Mouse (Mus musculus) adrenal gland, postnatal 14 days (tissue): Measurements from ENCODE around the gene Serpina3f. TPM values are rescaled to one million over a fixed set of nuclear protein-coding genes. Genes with fewer than 3 reads are reported as not detected.
"Not testable (repeated sequence)": the region's sequence is repeated elsewhere in the genome, so short reads cannot be mapped to it uniquely, and the experiment has no call there.

Experiments
- DNase-seq: peaks from one replicate; pipeline ENCODE4 v3.0.0; 2021; ENCODE audit warnings: mixed read lengths
- long read RNA-seq, 2 experiments: library from polyadenylated mRNA; stranded (forward); transcript quantifications; one replicate each; pipeline ENCODE4 v2.0.0; 2021
- total RNA-seq: library from RNA; stranded (reverse); gene quantifications from 2 replicates; pipeline ENCODE4 v1.2.3, GENCODE M21; 2021

Serpina3f gene
- total RNA-seq = 0.67 and 2.2 TPM in 2 replicates
- long read RNA-seq, experiment 1 = 0 reads
- long read RNA-seq, experiment 2 = 0 reads

GRCm38 (mm10) chr12:104214445-104214753, at the start of gene Serpina3f:
Gene Serpina3f, plus strand, starts transcription at chr12:104214544.
- no peak for DNase-seq

GRCm38 (mm10) chr12:104174747-104175146, 39.6 kb upstream of the Serpina3f start:
- DNase-seq = peak; percentile 50

GRCm38 (mm10) chr12:104175636-104176035, 38.7 kb upstream of the Serpina3f start:
- no peak for DNase-seq

GRCm38 (mm10) chr12:104178577-104178976, 35.8 kb upstream of the Serpina3f start:
- DNase-seq = no peak

GRCm38 (mm10) chr12:104178987-104179386, 35.4 kb upstream of the Serpina3f start:
- no peak for DNase-seq

- DNase-seq = no peak
Observed at GRCm38 (mm10) chr12:104185046-104185445, 29.3 kb upstream of the Serpina3f start.

GRCm38 (mm10) chr12:104186041-104186581, 28.2 kb upstream of the Serpina3f start:
- no peak for DNase-seq

GRCm38 (mm10) chr12:104189246-104189645, 25.1 kb upstream of the Serpina3f start:
- DNase-seq = no peak

- no peak for DNase-seq
Observed at GRCm38 (mm10) chr12:104190852-104191251, 23.5 kb upstream of the Serpina3f start.

GRCm38 (mm10) chr12:104209149-104209548, 5.2 kb upstream of the Serpina3f start:
- no peak for DNase-seq

- DNase-seq = no peak
Observed at GRCm38 (mm10) chr12:104209802-104210201, 4.5 kb upstream of the Serpina3f start.

- DNase-seq = no peak
Observed at GRCm38 (mm10) chr12:104213689-104214444, 477 bp upstream of the Serpina3f start.

- DNase-seq = no peak
Observed at GRCm38 (mm10) chr12:104215249-104215648, 905 bp downstream of the Serpina3f start.

GRCm38 (mm10) chr12:104221616-104222015, 7.3 kb downstream of the Serpina3f start:
- DNase-seq = no peak

GRCm38 (mm10) chr12:104223690-104224089, 9.3 kb downstream of the Serpina3f start:
- no peak for DNase-seq

GRCm38 (mm10) chr12:104224598-104225300, 10.4 kb downstream of the Serpina3f start:
- DNase-seq = peak; percentile 17

GRCm38 (mm10) chr12:104230762-104231161, 16.4 kb downstream of the Serpina3f start:
- no peak for DNase-seq

GRCm38 (mm10) chr12:104235915-104236314, 21.6 kb downstream of the Serpina3f start, which contains the start of gene Serpina3g:
Gene Serpina3g, plus strand, starts transcription at chr12:104236245.
- no peak for DNase-seq

- DNase-seq = not testable (repeated sequence)
Observed at GRCm38 (mm10) chr12:104238048-104238447, 23.7 kb downstream of the Serpina3f start.

GRCm38 (mm10) chr12:104243307-104243706, 29.0 kb downstream of the Serpina3f start:
- DNase-seq = no peak

GRCm38 (mm10) chr12:104245092-104245491, 30.7 kb downstream of the Serpina3f start:
- peak; percentile 24 for DNase-seq

GRCm38 (mm10) chr12:104245595-104245994, 31.3 kb downstream of the Serpina3f start:
- DNase-seq = no peak

- no peak for DNase-seq
Observed at GRCm38 (mm10) chr12:104247553-104248002, 33.2 kb downstream of the Serpina3f start.
